Mouse (Mus musculus) adrenal gland, adult 2 months (tissue): ENCODE results near the gene Olfml2a. TPM values are rescaled to one million over a fixed set of nuclear protein-coding genes. Genes with fewer than 3 reads are reported as not detected.
A peak's percentile ranks its signal among the peaks of the same experiment; 100 is the strongest.
"Not testable (repeated sequence)": the region's sequence is repeated elsewhere in the genome, so short reads cannot be mapped to it uniquely, and the experiment has no call there.

Source experiments
- DNase-seq: peaks from one replicate; pipeline ENCODE4 v3.0.0; 2021
- polyA plus RNA-seq: library from polyadenylated mRNA; depleted of rRNA; stranded (reverse); fragments of >200 nt; gene quantifications from 2 replicates; pipeline ENCODE4 v1.2.3, GENCODE M21; 2012
- total RNA-seq, 2 experiments: library from RNA; stranded (reverse); gene quantifications; 2 replicates each; pipeline ENCODE4 v1.2.3; 2021

Gene Olfml2a
- total and polyA plus RNA-seq, 3 experiments = 5.9 to 12.0 (median 6.7) TPM

DNA sequence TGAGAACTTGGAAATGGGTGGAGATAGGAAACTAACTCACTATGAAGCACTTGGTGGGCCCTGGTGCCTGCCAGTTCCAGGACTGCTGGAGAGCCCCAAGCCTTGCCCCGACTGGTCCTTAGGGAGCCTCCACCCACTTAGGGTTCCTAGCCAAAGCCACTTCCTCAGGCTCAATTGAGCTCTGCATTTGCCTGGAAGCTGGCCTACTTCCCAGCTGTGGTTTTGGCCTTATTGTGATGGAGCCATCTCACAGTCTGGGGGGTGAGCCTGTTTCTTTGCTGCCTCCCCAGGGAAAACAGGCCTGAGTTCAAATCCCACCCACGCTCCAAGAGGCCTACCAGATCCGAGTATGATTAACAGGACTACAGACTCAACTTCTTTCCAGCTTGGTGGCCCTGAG lies 54.8 kb downstream of the Olfml2a start:
- peak; percentile 39 for DNase-seq

DNA sequence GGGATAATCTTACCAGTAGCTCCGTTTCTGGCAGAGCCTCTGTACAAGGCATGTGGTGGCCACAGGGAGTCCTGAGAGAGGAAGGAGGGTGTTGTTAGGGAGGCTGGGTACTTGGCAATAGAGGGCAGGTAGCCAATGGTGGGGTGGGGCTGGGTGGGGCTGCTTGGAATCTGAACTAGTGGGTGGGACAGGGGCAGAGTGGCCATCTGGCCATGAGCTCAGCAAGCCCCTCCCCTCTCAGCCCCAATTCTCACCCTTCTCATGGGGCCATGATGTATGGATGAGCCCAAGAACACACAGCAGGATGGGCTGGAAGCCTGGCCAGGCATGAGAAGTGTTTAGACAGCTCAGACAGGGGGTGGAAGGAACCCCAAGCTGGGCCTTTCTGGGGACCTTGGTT lies 55.6 kb downstream of the Olfml2a start:
- no peak for DNase-seq

DNA sequence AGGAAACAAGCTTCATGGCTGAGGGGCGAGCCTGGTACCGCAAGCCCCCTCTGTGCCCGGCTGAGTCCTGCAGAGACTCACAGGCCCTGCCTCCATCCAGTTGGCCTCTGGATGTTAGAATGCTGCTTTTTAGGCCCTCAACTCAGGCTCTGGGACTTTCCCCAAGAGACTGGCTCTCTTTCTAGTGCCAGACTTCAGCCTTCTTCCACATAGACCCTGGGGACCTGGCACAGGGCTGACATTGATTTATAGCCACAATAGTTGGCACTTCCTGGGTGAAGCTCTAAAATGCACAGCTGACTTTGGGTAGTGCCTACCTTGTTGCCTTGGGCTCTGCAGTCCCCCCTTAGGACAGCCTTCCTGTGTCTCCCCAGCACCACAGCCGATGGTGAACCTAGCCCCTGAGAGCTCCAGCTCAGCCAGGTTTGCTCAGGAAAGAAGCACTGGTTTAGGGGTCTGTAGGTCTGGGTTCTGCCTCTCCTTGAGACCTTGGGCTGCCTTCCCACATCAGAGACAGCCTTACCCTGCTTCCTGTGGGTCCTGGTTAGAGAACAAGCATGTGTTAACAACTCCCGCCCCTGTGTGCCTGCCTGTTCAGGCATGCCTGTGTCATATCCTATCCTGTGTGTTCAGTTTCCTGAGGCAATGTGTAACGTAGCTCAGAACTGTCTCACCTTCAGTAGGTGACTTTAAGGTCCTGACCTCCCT lies 56.2 kb downstream of the Olfml2a start:
- no peak for DNase-seq

DNA sequence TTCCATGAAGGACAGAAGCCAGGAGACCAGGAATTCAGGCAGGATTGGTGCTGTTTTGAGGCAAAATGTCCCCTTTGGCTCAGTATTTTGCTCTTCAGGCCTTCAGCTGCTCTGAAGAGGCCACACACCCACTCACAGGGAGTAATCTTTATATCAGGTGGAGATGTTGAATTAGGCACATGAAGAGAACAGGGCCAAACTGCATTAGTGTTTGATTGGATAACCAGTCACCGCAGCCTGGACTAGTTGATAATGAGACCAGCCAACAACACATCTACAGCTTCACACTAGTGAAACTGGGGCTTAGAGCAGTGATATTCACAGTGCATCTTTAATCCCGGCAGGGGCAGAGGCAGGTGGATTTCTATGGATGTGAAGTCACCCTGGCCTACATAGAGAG lies 57.2 kb downstream of the Olfml2a start:
- DNase-seq = no peak

DNA sequence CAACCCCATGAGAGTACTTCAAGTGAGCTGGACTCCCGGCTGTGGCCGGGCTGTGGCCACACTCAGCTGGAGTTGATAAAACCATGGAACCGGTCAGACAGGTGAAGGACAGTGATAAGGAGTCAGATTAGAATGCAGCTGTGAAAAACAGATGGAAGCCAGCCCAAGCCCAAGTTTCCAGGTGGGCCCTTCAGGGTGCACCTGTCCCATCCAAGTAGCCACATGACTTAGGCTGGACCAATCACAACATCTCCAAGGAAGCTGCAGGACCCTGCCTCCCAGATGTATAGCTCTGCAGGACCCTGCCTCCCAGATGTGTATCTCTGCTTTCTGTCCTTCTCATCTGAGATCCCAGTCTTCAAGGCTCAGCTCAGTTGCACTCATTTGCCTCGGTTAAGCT lies 60.2 kb downstream of the Olfml2a start:
- DNase-seq = no peak

DNA sequence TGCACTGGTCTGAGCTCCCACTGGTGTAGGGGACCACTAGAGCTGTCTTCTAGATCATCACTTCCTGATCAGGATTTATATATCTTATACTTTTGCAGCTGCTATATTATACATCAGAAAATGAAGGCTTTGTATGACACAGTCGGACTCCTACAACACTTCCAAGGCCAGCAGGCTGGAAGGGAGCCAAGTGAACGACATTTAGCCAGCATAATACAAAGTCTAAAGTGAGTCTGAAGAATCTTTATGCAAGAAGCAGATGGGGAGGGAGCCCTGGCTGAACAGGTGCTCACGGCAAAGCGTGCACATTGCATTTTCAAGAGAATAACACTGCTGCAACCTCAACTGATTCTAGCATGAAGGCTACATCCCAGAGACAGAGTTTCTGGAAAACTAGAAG lies 60.7 kb downstream of the Olfml2a start:
- peak; percentile 82 for DNase-seq

DNA sequence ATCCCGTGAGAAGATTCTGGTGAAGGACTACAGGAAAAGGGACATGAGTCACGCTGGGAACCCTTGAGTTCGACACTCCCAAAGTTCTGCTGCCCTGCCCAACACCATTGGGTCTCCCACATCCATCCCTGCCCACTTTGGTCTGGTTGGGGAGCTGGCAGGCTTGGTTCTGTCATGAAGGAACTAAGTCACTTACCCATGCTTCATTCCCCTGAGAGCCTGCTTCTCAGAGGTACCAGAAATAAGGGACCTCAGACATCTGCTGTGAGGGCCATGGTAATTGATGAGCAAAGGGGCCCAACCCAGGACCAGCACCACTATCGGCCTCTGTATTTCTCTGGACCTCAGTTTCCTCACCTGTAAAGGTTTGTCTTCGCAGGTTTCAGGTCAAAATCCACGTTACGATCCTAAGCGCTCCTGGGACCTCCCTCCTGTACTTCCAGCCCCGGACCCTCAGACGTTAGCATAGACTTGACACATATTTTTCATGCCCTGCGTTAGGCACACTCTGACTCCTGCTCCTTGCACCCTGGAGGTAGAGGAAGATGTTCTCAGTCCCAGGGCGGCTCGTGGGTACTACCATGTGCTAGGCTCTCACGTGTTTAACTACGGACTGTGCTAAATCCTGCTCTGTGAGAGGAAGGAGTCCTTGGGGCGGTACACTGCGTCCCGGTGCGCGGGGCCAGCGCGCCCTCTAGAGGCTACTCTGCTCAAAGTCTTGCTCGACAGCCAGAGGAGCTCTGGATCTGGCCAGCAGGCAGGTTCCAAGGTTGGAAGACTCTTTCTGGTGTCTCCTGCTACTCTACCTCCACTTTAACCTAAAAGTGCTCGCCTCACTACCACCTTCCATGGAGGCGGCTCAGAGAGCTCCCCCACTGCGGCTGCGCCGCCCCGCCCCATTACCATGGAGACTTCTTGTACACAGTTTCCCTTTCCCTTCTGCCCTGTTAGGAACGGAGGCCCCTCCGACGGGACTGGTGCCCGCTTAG lies 65.9 kb downstream of the Olfml2a start, which contains the start of gene Wdr38:
Gene Wdr38 (plus strand): TSS at position 91 of the 989 bp plus-strand sequence.
- peak; percentile 95 for DNase-seq

DNA sequence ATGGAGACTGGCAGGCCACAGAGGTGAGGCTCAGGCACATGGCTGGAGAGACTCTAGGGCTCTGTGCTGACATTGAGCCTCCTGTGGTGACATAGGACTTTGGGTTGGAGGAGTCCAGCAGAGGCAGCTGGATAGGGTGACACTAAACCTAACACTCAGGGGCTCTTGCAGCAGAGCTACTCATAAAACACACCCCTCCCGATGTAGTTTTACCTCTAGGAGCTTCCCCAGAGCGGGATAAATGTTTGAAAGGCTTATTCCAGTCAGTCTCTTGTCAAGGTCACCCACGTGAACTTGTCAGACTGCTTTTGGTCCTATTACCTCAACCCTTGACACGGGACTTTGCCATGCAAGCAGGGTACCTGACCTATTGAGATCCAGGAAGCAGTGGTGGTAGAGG lies 67.6 kb downstream of the Olfml2a start:
- DNase-seq = no peak

DNA sequence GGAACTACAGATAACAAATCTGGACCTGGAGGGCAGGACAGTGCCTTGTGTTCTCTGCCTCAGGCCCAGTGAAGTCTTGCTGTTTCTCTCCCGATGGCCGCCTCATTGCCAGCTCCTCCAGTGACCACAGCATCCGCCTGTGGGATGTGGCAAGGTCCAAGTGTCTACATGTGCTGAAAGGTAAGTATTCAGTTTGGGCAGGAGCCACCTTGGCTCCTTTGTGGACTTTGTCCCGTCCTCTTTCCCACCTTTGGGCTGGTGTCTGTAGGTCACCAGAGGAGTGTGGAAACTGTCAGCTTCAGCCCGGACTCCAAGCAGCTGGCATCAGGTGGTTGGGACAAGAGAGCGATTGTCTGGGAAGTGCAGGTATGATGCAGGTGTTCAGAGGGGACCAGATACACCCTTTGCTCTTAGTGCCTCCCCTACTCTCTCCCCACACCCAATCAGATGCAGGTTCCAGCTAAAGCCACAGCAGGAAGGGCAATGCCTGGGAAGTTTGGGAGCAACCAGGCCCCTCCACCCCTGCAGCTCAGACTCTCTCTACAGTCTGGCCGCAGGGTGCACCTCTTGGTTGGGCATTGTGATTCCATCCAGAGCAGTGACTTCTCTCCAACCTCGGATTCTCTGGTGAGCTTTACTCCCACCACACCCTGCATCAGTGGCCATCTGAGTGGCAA lies 68.3 kb downstream of the Olfml2a start:
- no peak for DNase-seq

DNA sequence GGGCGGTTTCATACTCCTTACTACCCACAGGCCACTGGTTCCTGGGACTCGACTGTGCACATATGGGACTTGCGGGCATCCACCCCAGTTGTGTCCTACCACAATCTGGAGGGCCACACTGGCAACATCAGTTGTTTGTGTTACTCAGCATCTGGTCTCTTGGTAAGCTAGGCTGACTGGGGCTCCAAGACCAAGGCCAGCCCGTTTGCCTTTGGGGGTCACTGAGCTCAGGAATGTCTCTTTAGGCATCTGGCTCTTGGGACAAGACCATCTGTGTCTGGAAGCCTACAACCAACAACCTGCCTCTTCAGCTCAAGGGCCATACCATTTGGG lies 68.8 kb downstream of the Olfml2a start:
- no peak for DNase-seq

DNA sequence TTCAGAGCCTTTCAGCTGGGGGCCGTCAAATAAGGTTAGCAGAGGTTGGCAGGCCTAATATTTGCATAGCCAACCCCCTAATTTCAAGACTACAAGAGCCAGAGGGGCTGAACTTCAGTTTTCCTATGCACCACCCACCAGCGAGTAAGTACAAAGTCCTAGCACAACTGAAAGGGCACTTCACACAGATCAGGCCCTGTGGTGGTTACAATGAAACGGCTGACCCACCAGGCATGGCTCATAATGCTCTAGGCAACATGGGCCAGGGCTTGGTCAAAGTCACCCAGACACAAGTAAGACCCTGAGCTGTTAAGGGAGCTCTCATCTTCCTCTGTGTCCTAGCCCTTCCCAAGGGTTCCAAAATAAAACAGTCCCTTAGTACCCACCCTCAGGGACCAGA lies 70.1 kb downstream of the Olfml2a start:
- no peak for DNase-seq

DNA sequence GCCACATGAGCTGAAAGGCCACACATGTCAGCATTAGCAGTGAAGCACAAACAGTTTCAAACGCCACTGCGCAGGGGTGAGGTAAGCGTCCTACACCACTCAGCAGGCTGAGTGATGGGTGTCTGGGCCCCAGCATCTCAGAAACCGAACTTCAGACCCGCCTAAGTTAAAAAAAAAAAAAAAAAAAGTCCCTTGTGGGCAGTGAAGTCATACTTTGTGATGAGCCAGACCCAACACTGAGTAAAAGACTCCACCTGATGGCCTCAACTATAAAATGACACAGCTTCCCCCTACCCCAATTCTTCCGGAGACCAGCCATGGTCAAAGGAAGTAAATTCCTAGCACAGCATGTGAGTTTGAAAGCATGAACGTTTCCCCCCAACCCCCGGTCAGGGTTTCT lies 71.3 kb downstream of the Olfml2a start:
- no peak for DNase-seq

DNA sequence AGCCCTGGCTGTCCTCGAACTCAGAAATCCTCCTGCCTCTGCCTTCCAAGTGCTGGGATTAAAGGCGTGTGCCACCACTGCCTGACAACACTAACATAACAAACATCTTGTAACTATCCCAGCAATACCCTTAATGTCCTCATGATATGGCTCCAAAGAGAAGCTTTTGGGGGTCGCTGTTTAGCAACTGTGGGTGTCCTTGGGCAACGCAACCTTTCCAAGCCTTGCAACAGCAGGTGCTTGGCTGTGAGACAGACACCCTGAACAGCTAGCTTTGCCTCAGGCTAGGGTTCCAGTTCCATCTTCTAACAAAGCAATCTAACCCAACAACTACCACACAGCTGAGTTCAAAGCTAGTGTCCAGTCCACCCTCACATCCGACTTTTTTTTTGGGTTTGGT lies 71.7 kb downstream of the Olfml2a start:
- no peak for DNase-seq

DNA sequence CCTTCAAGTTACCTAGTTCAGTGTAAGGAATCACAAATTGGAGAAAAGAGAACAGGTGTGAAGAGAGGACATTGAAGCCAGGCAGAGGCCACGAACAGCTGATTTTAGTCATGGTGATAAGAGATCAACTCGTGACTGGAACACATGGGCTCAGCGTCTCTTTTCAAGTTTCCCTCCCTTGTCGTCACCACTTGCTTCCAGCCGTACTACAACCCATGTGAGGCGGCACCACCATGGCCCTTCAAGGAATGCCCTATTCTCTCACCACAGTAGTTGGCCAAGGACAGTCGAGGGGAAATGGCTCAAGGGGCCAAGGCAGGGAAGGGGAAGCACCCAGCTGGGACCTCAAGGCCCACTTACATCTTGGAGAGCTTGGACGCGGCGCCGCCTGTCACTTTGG lies 72.6 kb downstream of the Olfml2a start:
- no peak for DNase-seq

DNA sequence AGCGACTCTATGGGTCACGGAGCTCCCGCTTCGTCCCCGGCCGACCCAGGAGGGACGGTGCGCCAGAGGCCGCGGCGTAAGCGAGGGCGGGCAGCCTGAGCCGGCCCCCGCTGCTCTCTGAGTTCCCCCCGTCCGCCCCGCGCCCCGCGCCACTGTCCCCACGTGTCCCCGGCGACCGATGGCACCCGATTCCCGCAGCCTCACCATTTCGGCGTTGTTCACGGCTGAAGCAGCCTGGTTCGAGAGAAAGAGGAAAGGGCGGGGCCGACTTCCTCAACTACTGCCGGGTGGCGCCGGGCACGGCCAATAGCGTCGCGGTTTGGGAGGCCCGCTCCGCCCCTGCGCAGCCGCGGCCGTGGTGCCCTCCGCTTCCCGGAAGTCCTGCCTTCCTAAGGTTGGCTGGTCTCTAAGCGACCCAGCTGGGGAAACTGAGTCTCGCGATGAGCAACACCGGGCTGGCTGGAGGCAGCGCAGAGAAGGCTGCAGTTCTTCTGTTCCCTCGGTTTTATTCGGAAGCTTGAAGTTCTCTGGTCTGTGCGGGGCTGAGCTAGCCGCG lies 73.2 kb downstream of the Olfml2a start, which contains the start of gene Arpc5l:
Gene Arpc5l (plus strand): TSS at position 469 of the 556 bp plus-strand sequence.
- DNase-seq = peak; percentile 95

DNA sequence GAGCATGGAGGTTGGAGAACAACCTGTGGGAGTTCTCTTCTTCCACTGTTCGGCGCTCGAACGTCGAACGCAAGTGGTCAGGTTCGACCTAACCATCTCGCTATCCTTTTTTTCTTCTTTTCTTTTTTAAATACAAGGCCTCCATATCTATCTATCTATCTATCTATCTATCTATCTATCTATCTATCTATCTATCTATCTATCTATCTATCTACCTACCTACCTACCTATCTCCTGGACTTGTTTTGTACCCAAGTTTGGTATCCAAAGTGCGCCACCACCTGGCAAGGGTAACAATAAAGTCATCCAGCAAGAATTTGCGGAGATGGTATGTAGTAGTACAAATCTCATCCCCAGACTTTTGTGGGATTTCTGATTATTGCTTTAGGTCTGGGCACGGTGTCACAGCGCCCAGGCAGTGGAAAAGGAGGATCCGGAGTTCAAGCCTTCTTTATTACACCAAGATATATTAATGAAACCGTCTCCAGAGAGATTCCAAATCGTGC lies 73.8 kb downstream of the Olfml2a start, which contains the start of gene Rpl35:
Gene Rpl35 (minus strand): TSS at position 51 of the 506 bp plus-strand sequence.
- DNase-seq = peak; percentile 65

DNA sequence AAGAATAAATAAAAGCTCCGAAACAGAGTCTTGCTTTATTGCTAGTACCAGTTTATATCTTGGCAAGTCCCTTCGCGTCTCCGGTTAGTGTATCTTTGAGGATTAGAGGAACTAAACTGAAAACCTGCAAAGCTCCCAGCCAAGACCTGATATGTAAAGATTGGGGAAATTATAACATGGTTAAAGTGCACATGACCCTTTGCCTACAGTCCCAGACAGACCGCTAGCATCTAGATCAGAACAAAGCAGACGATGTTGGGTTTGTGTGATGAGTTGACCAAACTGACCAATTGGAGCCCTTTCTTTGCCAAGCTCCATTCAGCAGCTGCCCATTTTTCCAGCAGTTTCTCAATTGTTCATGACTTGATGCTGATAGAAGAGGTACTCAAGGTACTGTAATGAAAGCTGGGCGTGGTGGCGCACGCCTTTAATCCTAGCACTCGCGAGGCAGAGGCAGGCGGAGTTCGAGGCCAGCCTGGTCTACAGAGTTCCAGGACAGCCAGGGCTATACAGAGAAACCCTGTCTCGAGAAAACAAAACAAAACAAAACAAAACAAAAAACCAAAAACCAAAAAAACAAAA lies 74.5 kb downstream of the Olfml2a start:
- no peak for DNase-seq

DNA sequence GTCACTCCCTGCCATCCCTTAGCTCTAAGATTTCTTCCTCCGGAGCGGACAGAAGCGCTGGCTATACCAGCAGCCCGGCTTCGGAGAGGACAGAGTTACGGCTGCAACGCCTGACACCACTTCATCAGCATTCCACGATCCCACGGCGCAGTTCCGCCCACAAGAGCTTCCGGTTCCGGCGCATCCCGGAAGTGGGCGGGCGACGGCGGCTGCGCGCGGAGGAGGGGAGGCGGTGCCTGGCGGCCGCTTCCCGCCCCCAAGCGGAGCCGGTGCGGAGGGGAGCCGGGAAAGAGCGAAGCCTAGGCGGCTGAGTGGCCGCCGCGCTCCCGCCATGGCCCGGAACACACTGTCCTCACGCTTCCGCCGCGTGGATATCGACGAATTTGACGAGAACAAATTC lies 76.1 kb downstream of the Olfml2a start:
- peak; percentile 97 for DNase-seq

DNA sequence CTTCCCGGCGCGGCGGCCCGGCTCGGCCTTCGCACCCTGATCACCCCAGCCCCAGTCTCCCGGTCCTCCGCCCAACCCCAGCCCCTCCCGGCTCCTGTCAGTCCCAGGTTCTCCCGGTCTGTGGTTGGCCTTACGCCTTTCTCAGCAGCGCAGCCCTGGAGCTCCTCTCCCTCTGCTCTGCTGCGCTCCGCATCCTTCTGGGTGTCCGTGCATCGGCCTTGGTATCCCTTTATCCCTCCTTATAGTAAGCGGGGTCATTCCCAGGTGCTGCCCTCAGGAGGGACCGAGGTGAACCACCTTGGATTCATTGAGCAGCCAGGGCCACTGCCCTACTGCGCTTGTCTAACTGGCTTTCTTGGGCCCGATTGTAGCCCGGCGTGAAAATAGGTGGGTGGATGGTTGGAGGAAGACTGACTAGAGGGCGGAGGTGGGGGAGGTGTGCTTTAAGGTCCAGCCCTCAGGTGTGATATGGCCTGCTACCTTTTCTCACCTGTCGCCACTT lies 76.6 kb downstream of the Olfml2a start:
- DNase-seq = no peak

DNA sequence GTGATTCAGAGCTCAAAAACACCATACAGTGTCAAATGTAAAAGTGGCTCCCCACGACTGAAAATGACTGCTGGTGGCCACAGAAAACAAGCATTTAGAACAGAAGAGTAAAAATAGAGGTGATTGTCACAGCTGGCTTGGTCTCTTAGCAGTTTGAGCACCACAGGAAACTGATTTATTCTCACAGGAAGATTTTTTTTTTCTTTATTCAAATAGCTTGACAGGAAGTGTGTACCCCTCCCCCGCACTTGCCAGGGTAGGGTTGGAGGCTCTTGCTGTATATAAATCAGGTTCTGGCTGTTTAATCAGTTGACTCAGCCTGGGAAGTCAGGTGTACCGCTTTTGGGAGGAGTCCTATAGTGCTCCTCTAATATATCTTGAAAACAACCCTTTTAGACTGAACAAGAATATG lies 77.2 kb downstream of the Olfml2a start:
- no peak for DNase-seq

DNA sequence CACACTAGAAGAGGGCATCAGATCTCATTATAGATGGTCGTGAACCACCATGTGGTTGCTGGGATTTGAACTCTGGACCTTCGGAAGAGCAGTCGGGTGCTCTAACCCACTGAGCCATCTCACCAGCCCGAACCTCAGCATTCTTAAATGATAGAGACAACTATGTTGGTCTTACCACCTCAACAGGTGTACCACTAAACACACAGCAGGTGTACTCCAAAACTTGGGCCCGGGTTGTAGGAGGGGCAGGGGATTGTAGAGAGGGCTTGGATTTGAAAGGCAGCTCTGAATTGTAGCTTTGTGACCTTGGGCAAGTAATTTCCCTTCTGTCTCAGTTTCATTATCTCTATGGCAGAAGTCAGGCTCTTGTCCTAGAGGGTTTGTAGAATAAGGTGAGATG lies 78.4 kb downstream of the Olfml2a start:
- not testable (repeated sequence) for DNase-seq
